Mouse (Mus musculus) liver, adult 2 months (tissue): ENCODE measurements around the gene Tspan31.

ENCODE experiments used
- CTCF ChIP-seq: fragments of 200-500 bp; IDR thresholded peaks from 2 replicates; pipeline ENCODE4 v1.5.1; 2011; ENCODE audit warnings: low read depth, low read length, control low read depth
- POLR2A ChIP-seq: fragments of 200-500 bp; IDR thresholded peaks from 2 replicates; pipeline ENCODE4 v1.6.1; 2011; ENCODE audit warnings: low read length, control low read depth; ENCODE audit not compliant: insufficient read depth; ENCODE audit errors: extremely low read depth

DNA sequence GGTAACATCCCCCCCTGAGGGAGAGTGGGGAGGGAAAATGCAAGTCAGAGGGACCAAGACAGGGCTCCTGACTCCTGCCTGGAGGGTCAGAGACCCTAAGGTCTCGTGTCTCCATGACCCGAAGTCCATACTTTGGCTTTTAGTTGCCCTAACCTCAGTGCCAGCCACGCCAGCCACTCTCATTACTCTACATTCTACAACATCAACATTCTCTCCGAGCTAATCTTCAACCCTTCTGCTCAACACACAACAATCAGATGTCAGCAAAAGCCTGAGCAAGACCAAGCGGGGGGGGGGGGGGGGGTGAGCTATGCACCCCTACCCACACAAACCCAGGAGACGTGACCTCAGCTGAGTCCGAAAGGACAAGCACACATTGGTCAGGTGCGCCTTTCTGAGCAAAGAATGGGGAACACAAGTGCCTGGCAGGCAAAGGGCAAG lies 36.7 kb downstream of the Tspan31 start:
- no peak for TF ChIP-seq CTCF
- no peak for TF ChIP-seq POLR2A
